Mouse (Mus musculus) adrenal gland, postnatal 14 days (tissue): ENCODE data around the gene Lancl1. TPM values are rescaled to one million over a fixed set of nuclear protein-coding genes. Genes with fewer than 3 reads are reported as not detected.
A peak's percentile ranks its signal among the peaks of the same experiment; 100 is the strongest.

Experiments
- DNase-seq: peaks from one replicate; pipeline ENCODE4 v3.0.0; 2021; ENCODE audit warnings: mixed read lengths
- long read RNA-seq, 2 experiments: library from polyadenylated mRNA; stranded (forward); transcript quantifications; one replicate each; pipeline ENCODE4 v2.0.0; 2021
- total RNA-seq: library from RNA; stranded (reverse); gene quantifications from 2 replicates; pipeline ENCODE4 v1.2.3, GENCODE M21; 2021

Gene Lancl1
- total RNA-seq = 43.2 and 45.7 TPM in 2 replicates
- long read RNA-seq, experiment 1, full-length matches to known transcripts = 21 of 32 reads
- long read RNA-seq, experiment 1, partial matches to known transcripts = 3 of 32 reads
- long read RNA-seq, experiment 1, other reads (novel, unspliced or antisense) = 8 of 32 reads
- long read RNA-seq, experiment 2, full-length matches to known transcripts = 9 of 21 reads
- long read RNA-seq, experiment 2, partial matches to known transcripts = 3 of 21 reads
- long read RNA-seq, experiment 2, other reads (novel, unspliced or antisense) = 9 of 21 reads

- DNase-seq = peak; percentile 93
These were observed at the start of gene Lancl1 for GRCm38 (mm10) chr1:67038246-67038987. Lancl1 (minus strand) TSS chr1:67038872.

GRCm38 (mm10) chr1:67079146-67079545, 40.5 kb upstream of the Lancl1 start:
- no peak for DNase-seq

GRCm38 (mm10) chr1:67078666-67079065, 40.0 kb upstream of the Lancl1 start:
- no peak for DNase-seq

GRCm38 (mm10) chr1:67077739-67078138, 39.1 kb upstream of the Lancl1 start:
- DNase-seq = no peak

- no peak for DNase-seq
These were observed 28.9 kb upstream of the Lancl1 start for GRCm38 (mm10) chr1:67067561-67067960.

- DNase-seq = no peak
These were observed 26.9 kb upstream of the Lancl1 start for GRCm38 (mm10) chr1:67065347-67066270.

GRCm38 (mm10) chr1:67061456-67062085, 22.9 kb upstream of the Lancl1 start:
- DNase-seq = peak; percentile 75

- DNase-seq = no peak
These were observed 17.1 kb upstream of the Lancl1 start for GRCm38 (mm10) chr1:67055816-67056215.

- DNase-seq = no peak
These were observed 14.0 kb upstream of the Lancl1 start for GRCm38 (mm10) chr1:67052721-67053120.

GRCm38 (mm10) chr1:67049600-67049999, 10.9 kb upstream of the Lancl1 start:
- DNase-seq = no peak

GRCm38 (mm10) chr1:67048696-67049095, 10.0 kb upstream of the Lancl1 start:
- no peak for DNase-seq

GRCm38 (mm10) chr1:67045100-67045499, 6.4 kb upstream of the Lancl1 start:
- DNase-seq = no peak

GRCm38 (mm10) chr1:67042583-67042982, 3.9 kb upstream of the Lancl1 start:
- no peak for DNase-seq

- DNase-seq = no peak
These were observed 411 bp upstream of the Lancl1 start for GRCm38 (mm10) chr1:67039083-67039482.

- no peak for DNase-seq
These were observed 1.5 kb downstream of the Lancl1 start for GRCm38 (mm10) chr1:67037198-67037597.

- no peak for DNase-seq
These were observed 5.4 kb downstream of the Lancl1 start for GRCm38 (mm10) chr1:67033278-67033677.

GRCm38 (mm10) chr1:67026927-67027511, 11.7 kb downstream of the Lancl1 start:
- DNase-seq = no peak

- DNase-seq = no peak
These were observed 12.5 kb downstream of the Lancl1 start for GRCm38 (mm10) chr1:67026142-67026541.

- no peak for DNase-seq
These were observed 15.9 kb downstream of the Lancl1 start for GRCm38 (mm10) chr1:67022767-67023166.

- DNase-seq = no peak
These were observed 16.6 kb downstream of the Lancl1 start for GRCm38 (mm10) chr1:67022051-67022450.

- DNase-seq = no peak
These were observed 18.0 kb downstream of the Lancl1 start for GRCm38 (mm10) chr1:67020637-67021161.
